Mouse (Mus musculus) ES-E14 (cell line): Measurements from ENCODE around the gene Gm20481. TPM values are rescaled to one million over a fixed set of nuclear protein-coding genes. Genes with fewer than 3 reads are reported as not detected.

ENCODE experiments used
- DNase-seq: peaks from one replicate; pipeline ENCODE4 v3.0.0-alpha.2; 2013; ENCODE audit warnings: low read depth, low spot score
- H3K27ac ChIP-seq: 2 replicates; pipeline ENCODE4 v1.5.1; 2012; ENCODE audit warnings: low read depth, mild to moderate bottlenecking, low read length, moderate library complexity, mixed read lengths; ENCODE audit not compliant: poor library complexity, insufficient read depth, severe bottlenecking
- H3K36me3 ChIP-seq: 2 replicates; pipeline ENCODE4 v1.6.1; 2012; ENCODE audit warnings: mild to moderate bottlenecking, low read length, moderate library complexity, mixed read lengths; ENCODE audit not compliant: control insufficient read depth, poor library complexity, insufficient read depth, severe bottlenecking
- H3K4me1 ChIP-seq, 2 experiments: fragments of 150-350 bp in 1 of 2; sonication (generic) in 1 of 2; 2 replicates each; pipeline ENCODE4 v1.6.1; 2012; ENCODE audit warnings: low read length in 2 of 2, mild to moderate bottlenecking in 1 of 2, mixed read lengths in 1 of 2; ENCODE audit not compliant: control insufficient read depth in 2 of 2, insufficient read depth in 2 of 2, poor library complexity in 1 of 2
- H3K4me3 ChIP-seq, 2 experiments: fragments of 150-350 bp in 1 of 2; sonication (generic) in 1 of 2; 2 replicates each; pipeline ENCODE4 v1.5.1; 2012; ENCODE audit warnings: low read length in 2 of 2, low read depth in 1 of 2, mild to moderate bottlenecking in 1 of 2, mixed read lengths in 1 of 2; ENCODE audit not compliant: insufficient read depth in 1 of 2, poor library complexity in 1 of 2, severe bottlenecking in 1 of 2
- H3K9ac ChIP-seq: 2 replicates; pipeline ENCODE4 v1.6.1; 2012; ENCODE audit warnings: low read depth, mild to moderate bottlenecking, low read length, mixed read lengths; ENCODE audit not compliant: poor library complexity, insufficient read depth, severe bottlenecking
- H3K9me3 ChIP-seq: fragments of 150-350 bp; sonication (generic); 2 replicates; pipeline ENCODE4 v1.6.1; 2012; ENCODE audit warnings: low read depth, mild to moderate bottlenecking, low read length; ENCODE audit not compliant: control insufficient read depth, insufficient read depth
- CHD2 ChIP-seq: IDR thresholded peaks from 2 replicates; pipeline ENCODE4 v1.6.1; 2014; ENCODE audit warnings: mild to moderate bottlenecking, low read depth, low read length, inconsistent platforms
- HCFC1 ChIP-seq: IDR thresholded peaks from 2 replicates; pipeline ENCODE4 v1.6.1; 2012; ENCODE audit warnings: low read length, inconsistent platforms, borderline replicate concordance; ENCODE audit not compliant: insufficient read depth
- MAFK ChIP-seq: IDR thresholded peaks from 2 replicates; pipeline ENCODE4 v1.6.1; 2014; ENCODE audit warnings: mild to moderate bottlenecking, low read depth, low read length, inconsistent platforms; ENCODE audit not compliant: insufficient read depth
- ZC3H11A ChIP-seq: IDR thresholded peaks from 2 replicates; pipeline ENCODE4 v1.6.1; 2012; ENCODE audit warnings: low read depth, mild to moderate bottlenecking, inconsistent platforms, low read length, borderline replicate concordance
- ZNF384 ChIP-seq: IDR thresholded peaks from 2 replicates; pipeline ENCODE4 v1.6.1; 2012; ENCODE audit warnings: low read depth, low read length, inconsistent platforms
- in situ Hi-C, 2 experiments: fragments of 600-800 bp; cut with MboI; formaldehyde crosslinking; loops; one replicate each; pipeline ENCODE4 v1.15.1; 2025; ENCODE audit warnings: low sequenced_read_pairs in 2 of 2, inconsistent platforms in 1 of 2; ENCODE audit not compliant: unreplicated experiment in 2 of 2
- total RNA-seq: library from RNA; depleted of rRNA; stranded (reverse); fragments of 300-350 nt; gene quantifications from 2 replicates; pipeline ENCODE4 v1.2.3, GENCODE M21; 2012

The Gm20481 gene
- total RNA-seq, 1 experiment = 1.9 TPM

GRCm38 (mm10) chr17:34934830-34935229 lies 34.9 kb upstream of the Gm20481 start:
- H3K9ac ChIP-seq = peak overlapping the region; percentile 4; the same call in 1 of the 2 replicates
- peaks cover 14% of the 10 kb centered on the region; the same call in 1 of the 2 replicates for H3K36me3 ChIP-seq
- no peak overlapping the region for H3K27ac ChIP-seq
- TF ChIP-seq MAFK = no peak
- TF ChIP-seq HCFC1 = no peak
- no peak for TF ChIP-seq ZC3H11A
- TF ChIP-seq CHD2 = no peak
- TF ChIP-seq ZNF384 = no peak
- in situ Hi-C loops = no loop called here
- H3K4me1 ChIP-seq = peaks cover 0 to 12% of the 10 kb centered on the region in 2 experiments; a peak in 2 of 4 replicates
- no peak for DNase-seq
- no peaks in the 10 kb centered on the region for H3K9me3 ChIP-seq
- no peak overlapping the region for H3K4me3 ChIP-seq

GRCm38 (mm10) chr17:34937960-34938505 lies 31.7 kb upstream of the Gm20481 start:
- Histone ChIP-seq H3K36me3 (peaks cover 12% of the 10 kb centered on the region; the same call in 1 of the 2 replicates), H3K9me3 (no peaks in the 10 kb centered on the region), H3K4me1 (peaks cover 0 to 10% of the 10 kb centered on the region in 2 experiments; a peak in 2 of 4 replicates), H3K9ac (no peak overlapping the region), H3K4me3 (no peak overlapping the region), H3K27ac (no peak overlapping the region)
- TF ChIP-seq CHD2 = no peak
- TF ChIP-seq HCFC1 = no peak
- no peak for TF ChIP-seq ZC3H11A
- no peak for TF ChIP-seq MAFK
- no peak for TF ChIP-seq ZNF384
- no peak for DNase-seq
- in situ Hi-C loops = no loop called here

- H3K36me3 ChIP-seq = no peaks in the 10 kb centered on the region
- H3K27ac ChIP-seq = no peak overlapping the region; the same call in 1 of the 2 replicates
- no peaks in the 10 kb centered on the region for H3K9me3 ChIP-seq
- H3K4me1 ChIP-seq = no peaks in the 10 kb centered on the region
- H3K9ac ChIP-seq = peak overlapping the region; percentile 20
- TF ChIP-seq MAFK (no peak), ZNF384 (peak; percentile 86)
- peak overlapping the region; percentile 36 to 60 for H3K4me3 ChIP-seq
- in situ Hi-C loops = no loop called here
- DNase-seq = no peak
Observed at GRCm38 (mm10) chr17:34941344-34942041, 28.2 kb upstream of the Gm20481 start.

- H3K4me3 ChIP-seq = no peak overlapping the region
- no peak overlapping the region for H3K9ac ChIP-seq
- H3K27ac ChIP-seq = no peak overlapping the region
- H3K36me3 ChIP-seq = no peaks in the 10 kb centered on the region
- H3K9me3 ChIP-seq = no peaks in the 10 kb centered on the region
- no peaks in the 10 kb centered on the region for H3K4me1 ChIP-seq
- in situ Hi-C loops = no loop called here
- no peak for DNase-seq
- TF ChIP-seq CHD2 = no peak
- TF ChIP-seq HCFC1 = no peak
- no peak for TF ChIP-seq ZNF384
- TF ChIP-seq ZC3H11A = no peak
- no peak for TF ChIP-seq MAFK
Observed at GRCm38 (mm10) chr17:34943128-34943815, 26.4 kb upstream of the Gm20481 start.
